Mouse (Mus musculus) thymus, adult 2 months (tissue): ENCODE results near the gene Bpifa1. TPM values are rescaled to one million over a fixed set of nuclear protein-coding genes. Genes with fewer than 3 reads are reported as not detected.
"Not testable (repeated sequence)": the region's sequence is repeated elsewhere in the genome, so short reads cannot be mapped to it uniquely, and the experiment has no call there.

Experiments used
- DNase-seq: peaks from one replicate; pipeline ENCODE4 v3.0.0; 2021
- H3K27ac ChIP-seq: fragments of 200-500 bp; 2 replicates; pipeline ENCODE4 v1.5.1; 2012; ENCODE audit warnings: low read length, control low read depth; ENCODE audit not compliant: control insufficient read depth, insufficient read depth
- H3K27me3 ChIP-seq: fragments of 200-500 bp; 2 replicates; pipeline ENCODE4 v1.6.1; 2012; ENCODE audit warnings: mild to moderate bottlenecking, low read length, moderate library complexity, mixed read lengths; ENCODE audit not compliant: control insufficient read depth, insufficient read depth
- H3K36me3 ChIP-seq: fragments of 200-500 bp; 2 replicates; pipeline ENCODE4 v1.6.1; 2012; ENCODE audit warnings: mild to moderate bottlenecking, low read length, moderate library complexity; ENCODE audit not compliant: control insufficient read depth, insufficient read depth
- H3K4me1 ChIP-seq: fragments of 200-500 bp; replicated peaks from 2 replicates; pipeline ENCODE4 v1.6.1; 2012; ENCODE audit warnings: low read length; ENCODE audit not compliant: control insufficient read depth, insufficient read depth
- H3K4me3 ChIP-seq: fragments of 200-500 bp; 2 replicates; pipeline ENCODE4 v1.5.1; 2012; ENCODE audit warnings: mild to moderate bottlenecking, low read length, control low read depth, moderate library complexity; ENCODE audit not compliant: control insufficient read depth, insufficient read depth
- CTCF ChIP-seq: fragments of 200-500 bp; IDR thresholded peaks from 2 replicates; pipeline ENCODE4 v1.5.1; 2012; ENCODE audit warnings: mild to moderate bottlenecking, control low read depth, low read length, moderate library complexity, borderline replicate concordance; ENCODE audit not compliant: control insufficient read depth, poor library complexity, insufficient read depth; ENCODE audit errors: extremely low read depth
- POLR2A ChIP-seq: fragments of 200-500 bp; IDR thresholded peaks from 2 replicates; pipeline ENCODE4 v1.6.1; 2012; ENCODE audit warnings: mild to moderate bottlenecking, low read length, control low read depth, moderate library complexity; ENCODE audit not compliant: control insufficient read depth, poor library complexity, insufficient read depth; ENCODE audit errors: extremely low read depth
- WGBS: fragments of 180-500 bp; shearing (Covaris S2); methylation state at CpG from one replicate; pipeline ENCODE4 v1.1.7; 2018; 5-methylcytosine and 5-hydroxymethylcytosine counted together
- polyA plus RNA-seq: library from polyadenylated mRNA; depleted of rRNA; stranded (reverse); fragments of >200 nt; gene quantifications from 2 replicates; pipeline ENCODE4 v1.2.3, GENCODE M21; 2012

The Bpifa1 gene
- polyA plus RNA-seq, 1 experiment = 33.0 TPM

- WGBS = 83% methylated on average over 8 of the region's 8 CpGs
- Histone ChIP-seq H3K27ac (no peak within 1 kb of the TSS), H3K4me1 (no peaks in the 10 kb centered on the region), H3K4me3 (no peak within 1 kb of the TSS), H3K27me3 (no peaks in the 10 kb centered on the region), H3K36me3 (no peaks in the 10 kb centered on the region)
- no peak for DNase-seq
- TF ChIP-seq POLR2A = no peak
- no peak for TF ChIP-seq CTCF
Observed at GRCm38 (mm10) chr2:154162307-154162706, 19.6 kb downstream of the Bpifa1 start, which contains the start of gene Bpifa5. Bpifa5 (plus strand) TSS chr2:154162607.

- Histone ChIP-seq H3K36me3 (no peaks in the 10 kb centered on the region), H3K27ac (no peak overlapping the region), H3K4me1 (no peaks in the 10 kb centered on the region), H3K4me3 (no peak overlapping the region), H3K27me3 (no peaks in the 10 kb centered on the region)
- no peak for DNase-seq
- TF ChIP-seq POLR2A = no peak
- TF ChIP-seq CTCF = no peak
- WGBS = 94% methylated on average over 5 of the region's 5 CpGs
Observed at GRCm38 (mm10) chr2:154163306-154163705, 20.6 kb downstream of the Bpifa1 start.

DNA sequence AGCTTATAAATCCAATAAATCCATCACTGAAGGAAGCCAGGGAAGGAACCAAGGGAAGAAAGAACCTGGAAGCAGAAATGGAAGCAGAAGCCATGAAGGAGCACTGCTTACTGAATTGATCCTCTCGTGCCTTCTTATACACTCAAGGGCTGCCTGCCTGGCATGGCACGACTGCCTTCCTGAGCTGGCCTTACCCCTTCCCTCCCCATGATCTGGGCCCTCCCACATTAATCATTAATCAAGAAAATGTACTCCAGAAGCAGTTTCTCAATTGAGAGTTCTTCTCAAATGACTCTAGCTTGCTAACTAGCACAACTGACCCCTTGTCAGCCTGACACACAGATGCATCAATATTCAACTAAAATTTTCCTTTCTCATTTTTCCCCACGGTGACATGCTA lies 26.5 kb downstream of the Bpifa1 start:
- Histone ChIP-seq H3K27ac (no peak overlapping the region), H3K36me3 (no peaks in the 10 kb centered on the region), H3K4me1 (no peaks in the 10 kb centered on the region), H3K4me3 (no peak overlapping the region), H3K27me3 (no peaks in the 10 kb centered on the region)
- WGBS = 68% methylated on average over 3 of the region's 3 CpGs
- DNase-seq = no peak
- TF ChIP-seq POLR2A (no peak), CTCF (no peak)

DNA sequence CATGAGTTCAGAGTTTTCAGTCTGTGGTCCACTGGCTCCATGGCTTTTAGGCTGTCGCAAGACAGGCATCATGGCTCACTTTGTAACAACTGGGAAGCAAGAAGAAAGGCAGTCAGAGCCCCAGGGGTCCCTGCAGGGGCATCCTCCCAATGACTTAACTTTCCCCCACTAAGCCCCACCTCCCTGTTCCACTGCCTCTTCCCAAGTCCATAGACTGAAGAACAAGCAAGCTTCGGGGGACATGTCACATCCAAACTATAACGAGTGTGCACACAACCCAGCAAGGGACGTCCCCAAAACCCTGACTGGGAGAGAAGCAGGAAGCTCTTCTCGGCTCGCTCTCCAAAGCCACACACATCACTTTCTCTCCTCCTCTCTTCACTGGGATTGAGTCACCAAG lies 28.9 kb downstream of the Bpifa1 start:
- TF ChIP-seq CTCF (no peak), POLR2A (no peak)
- no peak overlapping the region for H3K27ac ChIP-seq
- 66% methylated on average over 6 of the region's 6 CpGs for WGBS

GRCm38 (mm10) chr2:154173313-154173712 lies 30.6 kb downstream of the Bpifa1 start:
- 26% methylated on average over 1 of the region's 1 CpGs for WGBS
- H3K4me3 ChIP-seq = no peak overlapping the region
- no peaks in the 10 kb centered on the region for H3K27me3 ChIP-seq
- no peaks in the 10 kb centered on the region for H3K4me1 ChIP-seq
- no peaks in the 10 kb centered on the region for H3K36me3 ChIP-seq
- H3K27ac ChIP-seq = no peak overlapping the region
- DNase-seq = peak; percentile 9
- TF ChIP-seq CTCF (no peak), POLR2A (no peak)

More for the DNA sequence above, 28.9 kb downstream of the Bpifa1 start:
- H3K27me3 ChIP-seq = no peaks in the 10 kb centered on the region
- DNase-seq = no peak
- no peaks in the 10 kb centered on the region for H3K36me3 ChIP-seq
- H3K4me1 ChIP-seq = no peaks in the 10 kb centered on the region
- no peak overlapping the region for H3K4me3 ChIP-seq

DNA sequence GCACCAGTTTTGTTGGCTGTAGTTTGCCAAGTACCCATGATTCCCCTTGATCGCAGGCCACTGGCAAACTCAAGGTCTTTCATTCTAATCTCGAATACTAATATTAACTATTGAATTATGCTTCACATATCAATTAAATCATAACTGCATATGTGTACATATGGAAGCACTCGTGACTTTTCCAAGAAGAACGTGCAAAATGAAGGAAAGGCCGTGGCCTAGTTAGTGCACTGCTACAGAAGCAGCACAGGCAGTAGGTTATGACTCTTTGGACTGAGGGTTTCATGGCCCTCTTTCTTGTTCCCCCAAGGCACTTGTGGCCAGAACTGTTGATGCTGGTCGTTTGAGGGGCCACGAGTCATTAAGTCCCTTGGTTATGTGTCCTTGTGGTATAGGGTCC lies 39.2 kb downstream of the Bpifa1 start:
- not testable (repeated sequence) for H3K4me3 ChIP-seq
- 89% methylated on average over 7 of the region's 7 CpGs for WGBS

GRCm38 (mm10) chr2:154183061-154183460 lies 40.4 kb downstream of the Bpifa1 start:
- not testable (repeated sequence) for H3K27ac ChIP-seq, H3K27me3 ChIP-seq, DNase-seq, H3K4me3 ChIP-seq, H3K4me1 ChIP-seq, H3K36me3 ChIP-seq
- WGBS = 84% methylated on average over 4 of the region's 4 CpGs

More for the DNA sequence above, 39.2 kb downstream of the Bpifa1 start:
- not testable (repeated sequence) for H3K27me3 ChIP-seq, H3K4me1 ChIP-seq, H3K27ac ChIP-seq, DNase-seq, H3K36me3 ChIP-seq

GRCm38 (mm10) chr2:154185319-154185718 lies 42.6 kb downstream of the Bpifa1 start:
- DNase-seq = no peak
- H3K36me3 ChIP-seq = no peaks in the 10 kb centered on the region
- H3K27me3 ChIP-seq = no peaks in the 10 kb centered on the region
- TF ChIP-seq CTCF (no peak), POLR2A (no peak)
- H3K27ac ChIP-seq = no peak overlapping the region
- no peak overlapping the region for H3K4me3 ChIP-seq
- WGBS = 96% methylated on average over 6 of the region's 6 CpGs
- no peaks in the 10 kb centered on the region for H3K4me1 ChIP-seq
